Mouse (Mus musculus) lung, postnatal 0 days (tissue): ENCODE results near the gene Osbpl10.

Source experiments
- CTCF ChIP-seq: IDR thresholded peaks from 2 replicates; pipeline ENCODE4 v1.5.1; 2016; ENCODE audit warnings: antibody characterized with exemption, mild to moderate bottlenecking
- EP300 ChIP-seq: IDR thresholded peaks from 2 replicates; pipeline ENCODE4 v1.6.1; 2016; ENCODE audit warnings: antibody characterized with exemption, mild to moderate bottlenecking, control low read depth

DNA sequence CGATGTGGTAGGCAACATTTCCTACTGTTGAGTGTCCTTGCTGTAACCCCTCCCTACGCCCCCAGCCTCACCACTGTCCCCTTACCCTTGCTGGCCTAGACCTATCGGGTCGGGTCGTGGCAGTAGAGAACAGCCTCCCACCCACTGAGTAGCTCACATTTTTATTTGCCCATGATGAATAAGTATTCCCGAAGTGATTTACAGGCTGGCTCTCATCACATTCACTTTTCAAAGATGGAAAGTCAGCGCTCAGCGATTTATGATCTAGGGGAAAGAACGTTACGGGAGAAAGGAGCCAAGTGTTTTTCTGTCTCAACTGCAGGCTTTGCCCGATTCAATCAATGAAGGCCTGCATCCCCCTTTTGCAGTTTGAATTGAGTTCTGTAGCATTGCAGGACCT, 208.0 kb downstream of the Osbpl10 start:
- no peak for TF ChIP-seq CTCF
- peak; percentile 37; the same call in 1 of the 2 replicates for TF ChIP-seq EP300
